ENCODE assay signal across 17 mouse cellular contexts in genomic region chr16:75905324-75905723, GRCm38 (mm10).
"Had no signal": no experiment of that assay in that cellular context is flagged by ENCODE, and none has a peak within 500 bp of the region (broad histone marks: within the 10 kb centered on the region; RNA-seq: fewer than 3 reads in every experiment).

No protein-coding gene starts in this region.

- H3K4me1 ChIP-seq: neural tube, embryonic 12.5 days; neural tube, embryonic 13.5 days; neural tube, embryonic 15.5 days; stomach, embryonic 15.5 days had no signal

- H3K27ac ChIP-seq: neural tube, embryonic 12.5 days; neural tube, embryonic 13.5 days; neural tube, embryonic 15.5 days; stomach, embryonic 15.5 days; stomach, postnatal 0 days had no signal

- H3K4me3 ChIP-seq: neural tube, embryonic 12.5 days; neural tube, embryonic 13.5 days; neural tube, embryonic 15.5 days; stomach, embryonic 15.5 days had no signal

- H3K9ac ChIP-seq: neural tube, embryonic 12.5 days; neural tube, embryonic 13.5 days; neural tube, embryonic 15.5 days; stomach, embryonic 15.5 days had no signal

- H3K36me3 ChIP-seq: neural tube, embryonic 12.5 days; neural tube, embryonic 13.5 days; neural tube, embryonic 15.5 days; stomach, embryonic 15.5 days had no signal

- H3K4me2 ChIP-seq: neural tube, embryonic 12.5 days; neural tube, embryonic 13.5 days; neural tube, embryonic 15.5 days; stomach, embryonic 15.5 days had no signal

- H3K27me3 ChIP-seq: neural tube, embryonic 12.5 days; neural tube, embryonic 13.5 days; neural tube, embryonic 15.5 days; stomach, embryonic 15.5 days had no signal

- DNase-seq: retina, postnatal 1 day; right cerebral cortex, adult 18-20 months; right cerebral cortex, postnatal 14 days; right cerebral cortex, postnatal 25 days; right cerebral cortex, postnatal 4 days; spleen, adult 18-20 months; thymus, adult 18-20 months; thymus, adult 2 months; thymus, postnatal 14 days; thymus, postnatal 25 days; thymus, postnatal 36 days; thymus, postnatal 4 days had no signal

- H3K9me3 ChIP-seq: neural tube, embryonic 12.5 days; neural tube, embryonic 13.5 days; neural tube, embryonic 15.5 days; stomach, embryonic 15.5 days had no signal
